Mouse (Mus musculus): ENCODE data around the gene Pde12.

The Pde12 gene

GRCm38 (mm10) chr14:26639961-26640360, 29.7 kb downstream of the Pde12 start:
- no peak for DNase-seq

- peak; percentile 19 for DNase-seq
These were observed 30.4 kb downstream of the Pde12 start for GRCm38 (mm10) chr14:26639251-26639650.

- peak; percentile 61 for DNase-seq
These were observed 31.0 kb downstream of the Pde12 start for GRCm38 (mm10) chr14:26638708-26639084.

- peak; percentile 96 for DNase-seq
These were observed 31.6 kb downstream of the Pde12 start, which contains the start of gene Arf4 for GRCm38 (mm10) chr14:26637851-26638707. Gene Arf4 (plus strand): TSS chr14:26638074.

GRCm38 (mm10) chr14:26637025-26637850, 32.4 kb downstream of the Pde12 start:
- DNase-seq: no peak

- DNase-seq: no peak
These were observed 43.0 kb downstream of the Pde12 start for GRCm38 (mm10) chr14:26626605-26627140.

GRCm38 (mm10) chr14:26625301-26625700, 44.4 kb downstream of the Pde12 start:
- DNase-seq: no peak

GRCm38 (mm10) chr14:26610689-26611088, 59.0 kb downstream of the Pde12 start:
- DNase-seq: no peak
